Mouse (Mus musculus) ES-Bruce4 (cell line): Measurements from ENCODE around the gene Gm28051. TPM values are rescaled to one million over a fixed set of nuclear protein-coding genes. Genes with fewer than 3 reads are reported as not detected.

Source experiments
- H3K27ac ChIP-seq: 2 replicates; pipeline ENCODE4 v1.5.1; 2012; ENCODE audit warnings: low read length, inconsistent platforms; ENCODE audit not compliant: insufficient read depth
- H3K27me3 ChIP-seq: 2 replicates; pipeline ENCODE4 v1.6.1; 2012; ENCODE audit warnings: mild to moderate bottlenecking, low read length, inconsistent platforms; ENCODE audit not compliant: control insufficient read depth, poor library complexity, insufficient read depth, severe bottlenecking
- H3K36me3 ChIP-seq: 2 replicates; pipeline ENCODE4 v1.6.1; 2012; ENCODE audit warnings: inconsistent platforms, mild to moderate bottlenecking, low read length, moderate library complexity; ENCODE audit not compliant: control insufficient read depth, poor library complexity, insufficient read depth, severe bottlenecking
- H3K4me1 ChIP-seq: one replicate; pipeline ENCODE4 v1.8.1; 2011; ENCODE audit warnings: low read length; ENCODE audit not compliant: control insufficient read depth, insufficient read depth
- H3K4me3 ChIP-seq: 2 replicates; pipeline ENCODE4 v1.5.1; 2011; ENCODE audit warnings: low read depth, mild to moderate bottlenecking, low read length
- H3K9ac ChIP-seq: 2 replicates; pipeline ENCODE4 v1.6.1; 2012; ENCODE audit warnings: low read depth, mild to moderate bottlenecking, inconsistent platforms; ENCODE audit not compliant: poor library complexity, severe bottlenecking
- H3K9me3 ChIP-seq: replicated peaks from 2 replicates; pipeline ENCODE4 v1.6.1; 2012; ENCODE audit warnings: mild to moderate bottlenecking, low read length, inconsistent platforms; ENCODE audit not compliant: control insufficient read depth, poor library complexity, insufficient read depth, severe bottlenecking
- CTCF ChIP-seq: IDR thresholded peaks from one replicate; pipeline ENCODE4 v1.8.1; 2011; ENCODE audit warnings: low read depth, low read length
- EP300 ChIP-seq: IDR thresholded peaks from 2 replicates; pipeline ENCODE4 v1.6.1; 2011; ENCODE audit warnings: low read depth, low read length; ENCODE audit not compliant: insufficient read depth
- POLR2A ChIP-seq: IDR thresholded peaks from one replicate; pipeline ENCODE4 v1.8.1; 2011; ENCODE audit warnings: low read length; ENCODE audit not compliant: insufficient read depth
- polyA plus RNA-seq: library from polyadenylated mRNA; stranded (reverse); fragments of >200 nt; gene quantifications from 2 replicates; pipeline ENCODE4 v1.2.4, GENCODE M21; 2011; ENCODE audit warnings: low read depth; ENCODE audit not compliant: missing spikeins, insufficient read depth, insufficient read length

Gene Gm28051
- polyA plus RNA-seq, 1 experiment = not detected

- no peaks in the 10 kb centered on the region for H3K27me3 ChIP-seq
- TF ChIP-seq POLR2A (no peak), CTCF (no peak)
Observed at GRCm38 (mm10) chr12:102697381-102697780, 60.2 kb downstream of the Gm28051 start.

GRCm38 (mm10) chr12:102696635-102697354, 60.8 kb downstream of the Gm28051 start:
- H3K4me1 ChIP-seq = peaks cover 37% of the 10 kb centered on the region
- H3K9ac ChIP-seq = no peak overlapping the region

More at GRCm38 (mm10) chr12:102697381-102697780, 60.2 kb downstream of the Gm28051 start:
- H3K9me3 ChIP-seq = no peaks in the 10 kb centered on the region
- H3K36me3 ChIP-seq = no peaks in the 10 kb centered on the region
- no peak overlapping the region for H3K9ac ChIP-seq
- H3K4me1 ChIP-seq = peaks cover 36% of the 10 kb centered on the region
- H3K27ac ChIP-seq = no peak overlapping the region
- H3K4me3 ChIP-seq = no peak overlapping the region

GRCm38 (mm10) chr12:102695369-102696239, 62.0 kb downstream of the Gm28051 start:
- no peaks in the 10 kb centered on the region for H3K27me3 ChIP-seq
- no peak for TF ChIP-seq EP300
- no peak for TF ChIP-seq CTCF
- no peak for TF ChIP-seq POLR2A

More at GRCm38 (mm10) chr12:102696635-102697354, 60.8 kb downstream of the Gm28051 start:
- Histone ChIP-seq H3K36me3 (no peaks in the 10 kb centered on the region), H3K9me3 (no peaks in the 10 kb centered on the region), H3K27me3 (no peaks in the 10 kb centered on the region), H3K27ac (no peak overlapping the region), H3K4me3 (no peak overlapping the region)
- TF ChIP-seq CTCF (no peak), POLR2A (no peak), EP300 (no peak)

GRCm38 (mm10) chr12:102691761-102692160, 65.8 kb downstream of the Gm28051 start:
- Histone ChIP-seq H3K27me3 (no peaks in the 10 kb centered on the region), H3K36me3 (no peaks in the 10 kb centered on the region), H3K9me3 (no peaks in the 10 kb centered on the region), H3K27ac (no peak overlapping the region), H3K4me1 (peaks cover 22% of the 10 kb centered on the region), H3K4me3 (no peak overlapping the region), H3K9ac (no peak overlapping the region)
- TF ChIP-seq EP300 (no peak), POLR2A (no peak), CTCF (no peak)

More at GRCm38 (mm10) chr12:102695369-102696239, 62.0 kb downstream of the Gm28051 start:
- Histone ChIP-seq H3K9ac (no peak overlapping the region), H3K27ac (no peak overlapping the region), H3K36me3 (no peaks in the 10 kb centered on the region), H3K4me1 (peaks cover 34% of the 10 kb centered on the region), H3K4me3 (no peak overlapping the region), H3K9me3 (no peaks in the 10 kb centered on the region)

DNA sequence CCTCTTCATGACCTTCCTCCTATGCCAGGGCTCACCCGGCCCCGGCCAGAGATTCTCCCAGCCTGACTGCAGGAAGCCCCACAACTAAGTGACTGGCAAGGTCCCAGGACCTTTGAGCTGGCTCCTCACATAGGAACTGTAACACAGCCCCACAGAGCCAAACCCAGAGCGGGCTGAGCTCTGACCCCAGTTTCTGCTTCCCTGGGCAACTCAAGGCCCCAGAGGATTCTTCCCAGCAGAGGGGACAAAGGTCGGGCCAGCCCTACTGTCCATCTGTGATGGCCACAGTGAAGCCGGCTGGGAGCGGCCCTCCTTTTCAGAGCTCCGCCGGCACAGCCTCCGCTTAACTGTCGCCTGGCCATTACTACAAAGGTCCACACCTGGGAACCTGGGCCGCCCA, 66.4 kb downstream of the Gm28051 start:
- H3K27me3 ChIP-seq = no peaks in the 10 kb centered on the region
- no peaks in the 10 kb centered on the region for H3K36me3 ChIP-seq
- H3K9me3 ChIP-seq = no peaks in the 10 kb centered on the region
- H3K9ac ChIP-seq = no peak overlapping the region
- H3K4me1 ChIP-seq = peaks cover 27% of the 10 kb centered on the region
- no peak overlapping the region for H3K27ac ChIP-seq
- H3K4me3 ChIP-seq = no peak overlapping the region
- TF ChIP-seq POLR2A (no peak), EP300 (no peak), CTCF (no peak)
